12 mouse cellular contexts compared by ENCODE assay signal in genomic region chr9:72465754-72466181, GRCm38 (mm10). TPM values are rescaled to one million over a fixed set of nuclear protein-coding genes. Genes with fewer than 3 reads are reported as not detected.
A peak's percentile ranks its signal among the peaks of the same experiment; 100 is the strongest.
DNase-seq lines count a peak whose midpoint lies in the region; ATAC-seq and TF ChIP-seq lines count a peak whose summit lies in the region.
"Had no signal": no experiment of that assay in that cellular context is flagged by ENCODE, and none has a peak within 500 bp of the region (broad histone marks: within the 10 kb centered on the region; RNA-seq: fewer than 3 reads in every experiment).

No protein-coding gene starts in this region.

- no peaks in the 10 kb centered on the region for H3K27me3 ChIP-seq in lung, embryonic 14.5 days (ENCODE audit: insufficient read depth, low read length)
- H3K27me3 ChIP-seq in limb, embryonic 10.5 days (ENCODE audit: low read depth, poor library complexity, severe bottlenecking), result no peaks in the 10 kb centered on the region
- H3K27me3 ChIP-seq: limb, embryonic 13.5 days had no signal

- TF ChIP-seq CTCF in lung, embryonic 14.5 days (IDR thresholded peaks at IDR 0.05; ENCODE audit: low read depth), result no peak

- H3K4me3 ChIP-seq in lung, embryonic 14.5 days (ENCODE audit: low read depth, low read length), result no peak overlapping the region
- no peak overlapping the region for H3K4me3 ChIP-seq in limb, embryonic 10.5 days
- H3K4me3 ChIP-seq: gastrocnemius, adult 2 months; limb, embryonic 13.5 days had no signal

- no peaks in the 10 kb centered on the region for H3K4me1 ChIP-seq in lung, embryonic 14.5 days (ENCODE audit: insufficient read depth)
- H3K4me1 ChIP-seq in limb, embryonic 10.5 days, result no peaks in the 10 kb centered on the region
- H3K4me1 ChIP-seq: limb, embryonic 13.5 days had no signal

- H3K4me2 ChIP-seq in lung, embryonic 14.5 days, result no peak overlapping the region
- H3K4me2 ChIP-seq: limb, embryonic 13.5 days had no signal

- H3K9ac ChIP-seq in lung, embryonic 14.5 days, result no peak overlapping the region
- H3K9ac ChIP-seq: limb, embryonic 13.5 days had no signal

- H3K36me3 ChIP-seq in lung, embryonic 14.5 days (ENCODE audit: insufficient read depth), result peaks cover 18% of the 10 kb centered on the region; the same call in 1 of the 2 replicates
- H3K36me3 ChIP-seq in limb, embryonic 10.5 days, result peaks cover 69% of the 10 kb centered on the region

- peak; percentile 2 for DNase-seq in lung, embryonic 14.5 days
- no peak for DNase-seq in lung, postnatal 4 days
- peak; percentile 78 for DNase-seq in T-cell, adult 2 months (ENCODE audit: low spot score)
- DNase-seq in thymus, postnatal 4 days, result peak; percentile 47
- no peak for DNase-seq in embryo, embryonic 10 days (ENCODE audit: low spot score)
- DNase-seq in limb, embryonic 10.5 days (ENCODE audit: low spot score), result no peak
- DNase-seq in adipocyte (ENCODE audit: low spot score), result no peak
- DNase-seq: gastrocnemius, adult 2 months; kidney, adult 18-20 months; lung, postnatal 36 days had no signal

- 80% methylated on average over 4 of the region's 4 CpGs for WGBS in lung, embryonic 14.5 days
- WGBS in limb, embryonic 10.5 days, result 93% methylated on average over 4 of the region's 4 CpGs

- H3K9me3 ChIP-seq in lung, embryonic 14.5 days (ENCODE audit: low read depth, low read length), result no peaks in the 10 kb centered on the region
- H3K9me3 ChIP-seq in limb, embryonic 10.5 days (replicated peaks), result no peaks in the 10 kb centered on the region
- H3K9me3 ChIP-seq: limb, embryonic 13.5 days had no signal

- no peak overlapping the region for H3K27ac ChIP-seq in lung, embryonic 14.5 days (ENCODE audit: low read depth)
- no peak overlapping the region for H3K27ac ChIP-seq in limb, embryonic 10.5 days
- H3K27ac ChIP-seq: gastrocnemius, adult 2 months; limb, embryonic 13.5 days had no signal

- ATAC-seq in lung, embryonic 14.5 days (ENCODE audit: insufficient read depth), result no peak
- ATAC-seq in megakaryocyte progenitor cell, adult 5-6 weeks (replicated peaks; ENCODE audit: poor library complexity), result peak; percentile 65

RNA-seq across cellular contexts. Expression of gene Tex9, which starts 26.2 kb away (rescaled TPM):
- 31.7 and 37.5 TPM in 2 replicates for polyA plus RNA-seq in lung, embryonic 14.5 days (2014; fragmentation: Nextera tagmentation; extraction: Ambion mirVana)
- total RNA-seq in megakaryocyte progenitor cell, adult 5-6 weeks (2015), result 8.8 and 17.7 TPM in 2 replicates
- 23.1 and 38.9 TPM in 2 replicates for total RNA-seq in megakaryocyte progenitor cell, adult 5-6 weeks (2017)
- polyA plus RNA-seq in limb, embryonic 10.5 days (2016; fragmentation: Nextera tagmentation; extraction: Ambion mirVana), result 47.0 and 55.4 TPM in 2 replicates

RNA-seq across cellular contexts. Expression of gene Mns1, which starts 28.0 kb away (rescaled TPM):
- polyA plus RNA-seq in lung, embryonic 14.5 days (2014; fragmentation: Nextera tagmentation; extraction: Ambion mirVana), result 36.8 and 37.8 TPM in 2 replicates
- total RNA-seq in megakaryocyte progenitor cell, adult 5-6 weeks (2015), result 59.4 and 83.2 TPM in 2 replicates
- total RNA-seq in megakaryocyte progenitor cell, adult 5-6 weeks (2017), result 89.7 and 128 TPM in 2 replicates
- polyA plus RNA-seq in limb, embryonic 10.5 days (2016; fragmentation: Nextera tagmentation; extraction: Ambion mirVana), result 51.7 and 54.3 TPM in 2 replicates

Comparison
In these comparisons a context has a peak if more than half of its experiments do, and no peak if none do; other contexts are left out.
1. DNase-seq: peak in lung, embryonic 14.5 days (single experiment), T-cell, adult 2 months (single experiment) and thymus, postnatal 4 days (single experiment); none in lung, postnatal 4 days (0 of 2), embryo, embryonic 10 days (single experiment), limb, embryonic 10.5 days (single experiment) and adipocyte (single experiment).